Mouse (Mus musculus): ENCODE measurements around the gene Gpr107. TPM values are rescaled to one million over a fixed set of nuclear protein-coding genes. Genes with fewer than 3 reads are reported as not detected.

The Gpr107 gene
- polyA plus RNA-seq, 1 experiment from 2014 or later: 60.9 TPM

GRCm38 (mm10) chr2:31135512-31135931 lies 16.6 kb upstream of the Gpr107 start:
- no peak overlapping the region for H3K27ac ChIP-seq
- H3K36me3 ChIP-seq (ENCODE audit: inconsistent target): no peaks in the 10 kb centered on the region
- peaks cover 100% of the 10 kb centered on the region for H3K79me2 ChIP-seq (ENCODE audit: inconsistent target)
- 49% methylated on average over 13 of the region's 13 CpGs for WGBS (ENCODE audit: missing documents)
- H3K4me3 ChIP-seq (ENCODE audit: inconsistent target): no peak overlapping the region

- WGBS (ENCODE audit: missing documents): 68% methylated on average over 4 of the region's 13 CpGs
- Histone ChIP-seq H3K27ac (no peak overlapping the region), H3K79me2 (ENCODE audit: inconsistent target) (peaks cover 100% of the 10 kb centered on the region), H3K36me3 (ENCODE audit: inconsistent target) (no peaks in the 10 kb centered on the region), H3K4me3 (ENCODE audit: inconsistent target) (no peak overlapping the region)
Observed at GRCm38 (mm10) chr2:31136338-31136737, 15.8 kb upstream of the Gpr107 start.

GRCm38 (mm10) chr2:31137018-31137590 lies 15.0 kb upstream of the Gpr107 start:
- Histone ChIP-seq H3K27ac (no peak overlapping the region), H3K36me3 (ENCODE audit: inconsistent target) (no peaks in the 10 kb centered on the region), H3K4me3 (ENCODE audit: inconsistent target) (no peak overlapping the region), H3K79me2 (ENCODE audit: inconsistent target) (peaks cover 93% of the 10 kb centered on the region)
- WGBS (ENCODE audit: missing documents): 89% methylated on average over 14 of the region's 14 CpGs

DNA sequence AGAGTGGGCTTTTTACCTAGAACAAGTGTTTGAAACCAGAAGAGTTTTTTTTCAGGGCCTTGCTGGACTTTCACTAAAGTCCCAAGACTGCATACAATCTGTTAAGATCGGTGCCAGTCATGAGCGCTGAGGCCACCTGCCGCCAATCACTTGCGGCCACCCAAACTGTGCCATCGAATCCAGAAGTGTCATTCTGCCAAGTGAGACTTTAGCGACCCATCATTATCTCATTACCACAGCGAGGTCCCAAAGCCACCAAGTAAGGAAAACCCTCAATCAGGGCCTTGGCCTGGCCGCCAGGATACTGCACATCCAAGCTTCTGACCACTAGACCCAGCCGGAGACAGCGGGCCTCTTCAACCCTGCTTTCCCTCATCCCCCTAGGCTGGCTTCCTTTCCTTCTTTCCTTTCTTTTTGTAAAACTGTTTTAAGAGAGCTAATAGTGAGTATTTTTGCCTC lies 12.9 kb upstream of the Gpr107 start:
- 75% methylated on average over 10 of the region's 10 CpGs for WGBS (ENCODE audit: missing documents)
- H3K36me3 ChIP-seq (ENCODE audit: inconsistent target): no peaks in the 10 kb centered on the region
- no peak overlapping the region for H3K4me3 ChIP-seq (ENCODE audit: inconsistent target)
- peaks cover 82% of the 10 kb centered on the region for H3K79me2 ChIP-seq (ENCODE audit: inconsistent target)
- H3K27ac ChIP-seq: 0 out of 2 replicates have a peak overlapping the region, but pooled peaks have one; percentile 75

DNA sequence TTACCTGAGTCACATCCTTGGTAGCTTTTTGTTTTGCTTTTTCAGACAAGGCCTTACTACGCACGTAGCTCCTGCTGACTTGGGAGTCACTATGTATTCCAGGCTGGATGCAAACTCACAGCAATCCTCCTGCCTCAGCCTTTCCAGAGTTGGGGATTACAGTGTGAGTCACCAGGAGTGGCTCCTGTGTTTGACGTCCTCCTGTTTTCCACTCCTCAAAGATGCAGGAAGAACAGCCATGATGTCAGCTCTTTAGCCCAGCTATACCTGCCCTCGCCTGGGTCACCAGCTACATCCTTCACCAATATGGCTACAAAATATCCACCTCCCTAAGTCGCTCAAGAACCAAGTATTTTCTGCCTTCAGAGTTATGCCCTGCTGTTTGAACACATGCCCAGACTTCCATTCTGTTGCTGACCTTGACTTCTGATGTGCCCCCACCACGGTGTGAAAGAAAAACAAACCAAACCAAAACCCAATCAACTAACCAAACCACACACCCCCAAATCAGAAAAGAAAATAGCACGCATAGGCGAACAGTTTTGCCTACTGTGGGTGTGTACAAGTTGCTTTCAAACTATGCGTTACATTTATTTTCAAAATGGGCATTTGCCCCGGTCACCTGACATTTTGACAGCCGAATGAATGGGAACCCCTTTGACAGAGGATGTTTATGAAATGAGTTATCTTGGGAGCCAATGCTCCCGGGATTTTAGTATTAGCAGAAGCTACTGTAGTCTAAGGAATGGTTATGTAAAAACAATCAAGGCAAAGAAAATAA lies 11.9 kb upstream of the Gpr107 start:
- H3K27ac ChIP-seq: peak overlapping the region; percentile 75
- no peaks in the 10 kb centered on the region for H3K36me3 ChIP-seq (ENCODE audit: inconsistent target)
- peak overlapping the region; percentile 95 for H3K4me3 ChIP-seq (ENCODE audit: inconsistent target)
- peaks cover 72% of the 10 kb centered on the region for H3K79me2 ChIP-seq (ENCODE audit: inconsistent target)
- 35% methylated on average over 12 of the region's 12 CpGs for WGBS (ENCODE audit: missing documents)

GRCm38 (mm10) chr2:31140772-31141073 lies 11.4 kb upstream of the Gpr107 start:
- Histone ChIP-seq H3K4me3 (ENCODE audit: inconsistent target) (peak overlapping the region; percentile 95), H3K36me3 (ENCODE audit: inconsistent target) (no peaks in the 10 kb centered on the region), H3K27ac (peak overlapping the region; percentile 75), H3K79me2 (ENCODE audit: inconsistent target) (peaks cover 67% of the 10 kb centered on the region)
- WGBS (ENCODE audit: missing documents): 4% methylated on average over 10 of the region's 10 CpGs

- H3K4me3 ChIP-seq (ENCODE audit: inconsistent target): peak overlapping the region; percentile 95
- H3K27ac ChIP-seq: peak overlapping the region; percentile 75
- WGBS (ENCODE audit: missing documents): 1% methylated on average over 75 of the region's 78 CpGs
- no peaks in the 10 kb centered on the region for H3K36me3 ChIP-seq (ENCODE audit: inconsistent target)
- H3K79me2 ChIP-seq (ENCODE audit: inconsistent target): peaks cover 66% of the 10 kb centered on the region
Observed at GRCm38 (mm10) chr2:31141074-31141866, 10.8 kb upstream of the Gpr107 start.

- Histone ChIP-seq H3K27ac (peak within 1 kb of the TSS; percentile 98), H3K36me3 (ENCODE audit: inconsistent target) (no peaks in the 10 kb centered on the region)
Observed at GRCm38 (mm10) chr2:31141867-31142454, 10.2 kb upstream of the Gpr107 start, which contains the start of gene Fnbp1. TSS of gene Fnbp1 (minus strand) at chr2:31142008.

GRCm38 (mm10) chr2:31142505-31142904 lies 9.6 kb upstream of the Gpr107 start:
- H3K4me3 ChIP-seq (ENCODE audit: inconsistent target): peak overlapping the region; percentile 46
- no peaks in the 10 kb centered on the region for H3K36me3 ChIP-seq (ENCODE audit: inconsistent target)
- H3K27ac ChIP-seq: peak overlapping the region; percentile 98
- 27% methylated on average over 3 of the region's 3 CpGs for WGBS (ENCODE audit: missing documents)
- H3K79me2 ChIP-seq (ENCODE audit: inconsistent target): peaks cover 65% of the 10 kb centered on the region

More at GRCm38 (mm10) chr2:31141867-31142454, 10.2 kb upstream of the Gpr107 start, which contains the start of gene Fnbp1:
- Histone ChIP-seq H3K4me3 (ENCODE audit: inconsistent target) (peak within 1 kb of the TSS; percentile 95), H3K79me2 (ENCODE audit: inconsistent target) (peaks cover 66% of the 10 kb centered on the region)
- under 1% methylated on average over 58 of the region's 59 CpGs for WGBS (ENCODE audit: missing documents)

DNA sequence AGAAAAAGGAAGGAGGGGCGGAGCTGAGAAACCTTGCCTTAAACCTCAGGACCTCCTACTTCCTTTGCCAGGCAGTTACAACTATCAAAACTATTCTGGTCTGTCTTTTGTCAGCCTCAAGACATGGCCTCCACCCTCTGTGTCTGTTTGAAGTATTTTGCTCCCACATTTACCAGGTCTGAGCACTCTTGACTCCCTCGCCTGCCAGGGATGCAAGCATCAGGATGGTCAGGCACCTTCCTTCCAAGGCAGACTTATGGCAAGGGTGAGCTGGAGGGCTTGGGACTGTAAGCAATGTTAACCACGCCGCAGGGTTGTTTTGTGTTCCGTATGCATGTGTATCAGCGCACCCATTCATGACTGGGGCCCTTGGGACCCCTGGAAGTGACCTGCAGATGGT lies 8.8 kb upstream of the Gpr107 start:
- 2% methylated on average over 6 of the region's 6 CpGs for WGBS (ENCODE audit: missing documents)
- H3K36me3 ChIP-seq (ENCODE audit: inconsistent target): no peaks in the 10 kb centered on the region
- H3K27ac ChIP-seq: peak overlapping the region; percentile 98

DNA sequence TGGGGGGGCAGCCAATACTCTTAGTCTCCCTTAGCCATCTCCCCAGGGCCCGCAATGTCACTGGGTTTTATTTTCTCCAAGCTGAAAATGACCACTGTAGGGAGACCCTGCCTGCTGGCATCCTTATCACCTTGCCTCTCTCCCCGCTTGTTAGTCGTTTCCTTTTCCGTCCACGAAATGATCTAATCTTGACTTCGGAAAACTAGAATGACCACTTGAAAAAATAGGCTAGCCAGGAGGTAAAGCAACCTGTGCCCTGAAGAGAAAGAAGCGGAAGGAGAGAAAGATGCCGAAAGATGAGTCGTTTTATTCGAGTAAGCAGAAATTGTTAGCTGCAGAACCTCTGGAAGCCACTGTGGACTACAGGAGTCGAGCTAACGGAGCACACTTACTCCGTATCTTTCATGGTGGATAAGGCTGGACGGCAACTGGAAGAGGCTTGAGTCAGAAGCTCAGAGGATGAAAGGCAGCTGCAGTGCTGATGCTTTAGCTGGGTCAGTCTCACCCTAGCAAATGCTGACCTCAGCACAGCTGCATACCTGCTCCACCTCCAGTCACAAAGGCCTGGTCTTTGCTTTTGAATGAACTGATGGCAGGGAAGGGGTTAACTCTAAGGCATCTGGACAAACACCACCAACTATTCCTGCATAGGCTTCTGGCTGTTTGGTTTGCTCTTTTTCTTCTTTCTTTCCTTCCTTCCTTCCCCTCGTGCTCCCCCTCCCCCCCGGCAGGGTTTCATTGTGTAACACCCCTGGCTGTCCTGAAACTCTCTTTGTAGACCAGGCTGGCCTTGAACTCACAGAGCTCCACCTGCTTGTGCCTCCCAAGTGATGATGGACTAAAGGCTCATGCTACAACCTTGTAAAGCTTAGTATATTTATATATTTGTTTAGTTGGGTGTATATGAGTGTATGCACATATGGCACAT lies 8.1 kb upstream of the Gpr107 start:
- Histone ChIP-seq H3K36me3 (ENCODE audit: inconsistent target) (no peaks in the 10 kb centered on the region), H3K27ac (peak overlapping the region; percentile 98), H3K79me2 (ENCODE audit: inconsistent target) (peaks cover 62% of the 10 kb centered on the region), H3K4me3 (ENCODE audit: inconsistent target) (peak overlapping the region; percentile 46)
- 6% methylated on average over 14 of the region's 16 CpGs for WGBS (ENCODE audit: missing documents)

More for the DNA sequence above, 8.8 kb upstream of the Gpr107 start:
- H3K79me2 ChIP-seq (ENCODE audit: inconsistent target): peaks cover 62% of the 10 kb centered on the region
- peak overlapping the region; percentile 46 for H3K4me3 ChIP-seq (ENCODE audit: inconsistent target)

- H3K27ac ChIP-seq: peak overlapping the region; percentile 98
- peaks cover 62% of the 10 kb centered on the region for H3K79me2 ChIP-seq (ENCODE audit: inconsistent target)
- no peak overlapping the region for H3K4me3 ChIP-seq (ENCODE audit: inconsistent target)
- WGBS (ENCODE audit: missing documents): 6% methylated on average over 1 of the region's 1 CpGs
- peaks cover 8% of the 10 kb centered on the region for H3K36me3 ChIP-seq (ENCODE audit: inconsistent target)
Observed at GRCm38 (mm10) chr2:31144901-31145300, 7.2 kb upstream of the Gpr107 start.

GRCm38 (mm10) chr2:31147054-31147453 lies 5.1 kb upstream of the Gpr107 start:
- WGBS (ENCODE audit: missing documents): 47% methylated on average over 7 of the region's 7 CpGs
- H3K27ac ChIP-seq: peak overlapping the region; percentile 98

More at GRCm38 (mm10) chr2:31147054-31147453, 5.1 kb upstream of the Gpr107 start:
- H3K36me3 ChIP-seq (ENCODE audit: inconsistent target): peaks cover 12% of the 10 kb centered on the region
- peaks cover 69% of the 10 kb centered on the region for H3K79me2 ChIP-seq (ENCODE audit: inconsistent target)
- no peak overlapping the region for H3K4me3 ChIP-seq (ENCODE audit: inconsistent target)

All from macrophage (primary cell).